Mouse (Mus musculus) thymus, postnatal 14 days (tissue): Measurements from ENCODE around the gene Phgr1.

ENCODE experiments used
- DNase-seq: peaks from one replicate; pipeline ENCODE4 v3.0.0; 2021

Gene Phgr1

DNA sequence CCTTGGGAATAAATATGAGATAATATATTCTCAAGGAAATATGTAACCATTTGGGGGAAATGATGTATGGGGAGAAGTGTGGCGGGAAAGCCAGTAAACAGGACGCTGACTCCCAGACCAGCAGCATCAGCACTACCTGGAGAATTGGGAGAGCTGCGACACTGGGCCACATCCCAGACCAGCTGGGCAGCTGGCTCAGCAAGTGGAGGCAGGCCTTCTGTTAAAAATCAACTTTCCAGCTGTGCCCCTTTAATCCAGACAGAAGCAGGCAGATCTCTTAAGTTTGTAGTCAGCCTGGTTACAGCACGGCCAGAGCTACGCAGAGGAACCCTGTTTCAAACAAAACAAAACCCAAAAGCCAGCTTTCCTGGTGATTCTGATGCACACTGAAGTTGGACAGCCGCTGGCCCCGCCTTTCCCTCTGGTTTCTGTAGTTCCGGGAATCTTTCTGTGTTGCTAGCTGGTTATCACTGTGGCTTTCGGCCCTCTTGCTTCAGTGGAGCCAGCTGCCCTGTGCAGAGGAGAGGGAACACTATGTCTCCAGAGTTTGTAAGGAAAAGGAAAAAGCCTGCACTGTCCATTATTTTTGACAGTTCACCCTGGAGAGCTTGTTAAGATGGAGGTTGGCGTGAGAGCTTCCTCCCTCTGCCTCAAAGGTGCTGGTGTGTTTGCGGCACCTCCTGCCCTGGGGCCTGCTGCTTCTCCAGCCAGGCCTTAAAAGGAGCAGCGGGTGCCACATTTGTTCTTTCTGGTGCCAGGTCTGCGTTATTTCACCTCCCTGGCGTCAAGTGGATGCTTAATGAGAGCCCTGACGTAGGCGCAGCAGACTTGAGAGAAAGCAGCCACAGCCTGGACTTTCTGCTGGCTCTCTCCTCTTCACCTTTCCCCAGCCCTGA, 20.4 kb upstream of the Phgr1 start:
- DNase-seq, result no peak

- no peak for DNase-seq
Observed at GRCm38 (mm10) chr2:118752792-118753108, 19.8 kb upstream of the Phgr1 start.

GRCm38 (mm10) chr2:118754143-118754542, 18.4 kb upstream of the Phgr1 start:
- DNase-seq, result no peak

DNA sequence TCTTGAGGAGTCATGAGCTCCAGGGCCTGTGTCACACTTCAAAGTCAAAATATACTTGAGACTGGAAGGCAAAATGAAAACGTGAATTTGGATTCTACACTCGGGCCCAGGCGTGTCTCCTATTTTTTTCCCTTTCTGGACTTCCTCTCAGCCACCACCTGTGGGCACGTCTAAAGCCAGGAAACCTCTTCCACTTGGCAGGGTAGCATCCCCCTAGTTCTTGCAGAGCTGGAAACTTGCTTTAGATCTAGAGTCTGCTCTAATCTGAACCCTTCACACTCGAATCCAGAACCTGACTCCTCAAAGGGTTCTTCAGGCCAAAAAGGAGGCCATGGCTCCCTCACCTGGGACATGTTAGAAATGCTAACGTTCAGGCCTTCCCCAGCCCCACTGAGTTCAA, 17.2 kb upstream of the Phgr1 start:
- DNase-seq, result no peak

GRCm38 (mm10) chr2:118756103-118756502, 16.5 kb upstream of the Phgr1 start:
- DNase-seq, result no peak

DNA sequence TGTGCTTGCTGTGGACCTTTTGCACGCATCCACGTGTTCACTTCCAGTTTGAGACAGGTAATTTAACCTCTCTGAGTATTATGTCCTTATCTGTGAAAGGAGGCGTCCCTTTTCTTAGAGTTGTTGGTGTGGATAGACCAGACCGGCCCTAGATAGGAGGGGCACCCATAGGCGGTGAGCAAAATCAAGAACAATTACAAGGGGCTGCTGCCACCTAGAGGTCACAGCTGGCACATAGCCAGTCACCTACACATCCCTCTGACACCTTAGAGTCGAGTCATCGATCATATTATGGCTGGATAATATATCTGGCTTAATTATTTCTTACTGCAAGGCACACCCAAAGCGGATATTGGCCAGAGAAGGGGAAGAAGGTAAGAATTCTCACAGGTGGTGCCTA, 12.7 kb upstream of the Phgr1 start:
- DNase-seq, result peak; percentile 86

- DNase-seq, result no peak
Observed at GRCm38 (mm10) chr2:118760311-118761025, 12.1 kb upstream of the Phgr1 start.

- no peak for DNase-seq
Observed at GRCm38 (mm10) chr2:118761358-118761757, 11.2 kb upstream of the Phgr1 start.

DNA sequence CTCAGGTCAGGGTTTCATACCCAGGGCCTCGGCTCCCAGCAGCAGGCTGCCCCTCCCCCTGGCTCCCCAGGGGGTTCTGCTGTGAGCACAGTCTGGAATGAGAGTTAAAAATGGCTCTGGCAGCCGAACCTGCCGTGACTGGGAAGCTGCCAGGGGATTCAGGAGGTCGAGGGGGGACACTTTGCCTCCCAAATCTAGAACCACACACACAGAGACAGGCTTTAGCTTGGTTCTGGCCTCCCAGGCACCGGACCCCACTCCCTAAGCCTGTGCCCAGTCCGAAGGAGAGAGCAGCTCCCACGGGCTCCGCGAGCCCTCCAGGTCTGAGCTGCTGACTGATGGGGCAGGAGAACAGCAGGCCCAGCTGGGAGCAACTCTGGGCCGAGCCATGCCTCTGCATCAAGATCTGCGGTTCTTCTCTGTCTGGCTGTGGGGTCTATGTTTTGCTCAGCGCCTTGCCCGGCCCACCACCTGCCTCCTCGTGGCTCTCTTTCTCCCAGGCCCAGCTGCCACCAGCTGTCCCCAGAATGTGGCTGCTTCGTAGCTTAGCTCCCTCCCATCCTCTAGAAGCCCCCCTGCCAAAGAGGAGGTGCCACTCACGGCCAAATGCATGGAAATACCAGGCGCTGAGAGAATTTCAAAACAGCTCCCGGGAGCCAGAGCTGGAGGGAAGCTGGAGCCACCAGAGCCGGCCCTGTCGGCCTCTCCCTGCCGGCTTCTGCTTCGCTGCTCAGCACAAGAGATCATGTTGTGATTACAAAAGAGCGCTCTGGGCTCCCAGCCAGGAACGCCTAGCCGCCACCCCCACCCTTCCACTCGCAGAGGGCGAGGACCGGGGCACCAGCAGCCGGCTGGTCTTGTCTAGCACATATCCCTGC, 10.4 kb upstream of the Phgr1 start, which contains the start of gene Ccdc9b:
TSS of gene Ccdc9b (minus strand) at position 756 of the 878 bp plus-strand sequence.
- DNase-seq, result peak; percentile 57

- DNase-seq, result no peak
Observed at GRCm38 (mm10) chr2:118762784-118763148, 9.8 kb upstream of the Phgr1 start.

GRCm38 (mm10) chr2:118763469-118763868, 9.1 kb upstream of the Phgr1 start:
- no peak for DNase-seq

GRCm38 (mm10) chr2:118764094-118764831, 8.3 kb upstream of the Phgr1 start:
- DNase-seq, result peak; percentile 62

- DNase-seq, result no peak
Observed at GRCm38 (mm10) chr2:118764875-118765274, 7.7 kb upstream of the Phgr1 start.

DNA sequence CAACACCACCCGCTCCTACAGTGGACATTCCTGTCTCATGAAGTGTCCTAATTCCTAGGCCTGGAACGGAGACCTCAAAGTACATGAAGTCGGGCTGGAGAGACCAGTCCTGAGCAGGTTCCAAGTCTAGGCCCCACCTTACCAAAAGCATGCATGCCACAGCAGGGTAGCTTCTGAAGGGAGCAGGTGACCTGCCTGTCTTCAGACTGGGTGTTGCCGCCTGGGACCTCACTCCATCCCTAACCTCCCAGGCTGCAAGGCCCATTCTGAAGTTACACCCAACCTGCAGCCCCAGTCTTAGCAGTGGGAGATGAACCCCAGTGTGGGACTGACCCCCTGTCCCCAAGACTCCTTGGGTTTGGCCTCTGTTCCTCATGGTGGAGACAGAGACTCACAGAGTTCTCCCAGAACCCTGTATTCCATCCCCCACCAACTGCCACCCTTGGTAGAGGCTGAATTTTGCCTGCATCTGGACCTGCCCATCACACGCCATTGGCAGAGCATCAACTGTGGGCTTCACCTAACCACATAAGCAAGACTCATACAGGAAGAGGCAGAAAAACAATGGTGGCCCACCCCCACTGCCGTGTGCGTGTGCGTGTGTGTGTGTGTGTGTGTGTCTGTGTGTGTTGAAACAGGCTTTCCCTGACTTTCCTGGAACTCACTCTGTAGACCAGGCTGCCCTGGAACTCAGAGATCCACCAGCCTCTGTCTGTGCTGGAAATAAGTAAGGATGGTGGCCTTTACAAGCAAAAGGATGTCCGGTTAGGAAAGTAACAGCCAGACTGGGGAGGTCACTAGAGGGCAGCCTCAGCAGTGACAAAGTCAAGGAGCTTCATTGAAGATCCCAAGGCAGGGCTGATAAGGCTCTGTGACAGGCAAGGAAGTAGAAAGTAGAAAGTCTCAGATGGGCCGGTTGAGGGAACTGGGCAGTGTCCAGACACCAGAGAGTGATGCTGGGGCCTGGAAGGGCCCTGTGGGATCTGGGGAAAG, 6.2 kb upstream of the Phgr1 start:
- no peak for DNase-seq

DNA sequence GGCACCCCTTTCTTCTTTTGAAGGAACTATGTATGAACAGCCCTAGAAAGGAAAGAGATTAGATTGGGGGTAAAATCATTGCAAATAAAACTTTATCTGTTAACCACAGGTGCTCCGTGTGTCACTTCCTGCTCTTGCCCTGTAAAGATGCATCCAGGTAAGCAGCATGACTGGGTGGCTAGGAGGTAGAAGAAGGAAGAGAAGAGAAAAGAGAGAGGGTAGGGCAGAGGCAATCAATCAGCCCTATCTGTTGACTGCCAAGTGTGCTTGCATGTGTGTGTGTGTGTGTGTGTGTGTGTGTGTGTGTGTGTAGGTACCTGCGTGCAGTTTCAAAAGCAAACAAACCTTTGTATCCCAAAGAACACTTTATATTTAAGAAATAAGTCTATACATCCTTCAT, 2.0 kb downstream of the Phgr1 start:
- no peak for DNase-seq

DNA sequence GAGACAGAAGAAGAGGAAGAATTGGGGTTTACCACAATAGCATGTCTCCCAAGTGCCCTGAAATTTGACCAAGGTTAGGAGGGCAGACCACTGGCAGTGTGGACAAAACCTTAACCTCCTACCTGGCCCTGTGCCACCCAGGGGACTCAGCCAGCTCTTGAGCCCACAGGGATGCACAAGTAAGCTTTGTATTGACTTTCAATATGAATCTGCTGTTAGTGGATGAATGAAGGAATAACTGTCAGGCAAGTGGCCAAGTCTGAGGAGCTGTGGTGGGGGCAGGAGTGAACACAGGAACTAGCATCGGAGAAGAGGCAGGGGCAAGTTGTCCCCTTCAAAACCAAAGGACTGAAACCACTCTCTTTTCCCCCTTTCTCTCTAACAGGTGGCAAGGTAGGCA, 2.8 kb downstream of the Phgr1 start:
- no peak for DNase-seq

- no peak for DNase-seq
Observed at GRCm38 (mm10) chr2:118775846-118776245, 3.3 kb downstream of the Phgr1 start.

DNA sequence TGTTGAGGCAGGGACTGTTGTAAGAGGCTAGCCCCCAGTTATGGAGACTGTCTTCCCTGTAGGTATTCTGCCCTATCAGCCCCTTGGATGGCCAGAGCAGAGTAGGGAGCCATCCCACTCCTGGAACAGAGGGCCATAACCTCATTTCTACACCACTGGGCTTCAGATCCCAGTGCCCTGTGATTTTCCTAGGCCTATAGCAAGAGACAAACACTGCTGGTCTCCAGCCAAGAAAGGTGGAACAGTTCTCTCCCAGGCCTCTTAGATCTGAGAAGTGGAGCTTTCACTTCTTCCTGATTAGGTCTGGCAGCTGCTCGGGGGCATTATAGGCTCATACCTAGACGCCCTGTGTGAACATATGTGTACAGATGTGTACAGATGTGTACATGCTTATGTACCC, 3.7 kb downstream of the Phgr1 start:
- no peak for DNase-seq

DNA sequence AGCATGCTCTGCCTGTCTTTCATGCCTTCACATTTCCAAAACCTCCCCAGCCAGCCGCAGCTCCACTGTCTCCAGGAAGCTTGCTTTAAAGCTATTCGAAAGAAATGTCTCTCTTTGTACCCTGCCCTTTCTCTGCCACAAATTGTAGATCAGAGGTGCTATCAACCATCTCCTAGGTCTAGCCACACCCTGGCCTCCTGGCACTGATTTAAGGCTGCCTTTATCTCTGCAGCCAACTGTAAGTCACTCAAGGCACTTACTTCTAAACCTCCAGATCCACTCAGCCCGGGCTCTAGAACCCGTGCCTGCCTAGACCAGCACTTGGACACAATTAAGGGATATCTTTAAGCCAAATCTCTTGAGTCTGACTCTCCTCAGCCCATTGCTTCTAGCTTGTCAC, 5.8 kb downstream of the Phgr1 start:
- DNase-seq, result no peak

GRCm38 (mm10) chr2:118779065-118779464, 6.5 kb downstream of the Phgr1 start:
- DNase-seq, result no peak
